Mouse (Mus musculus): ENCODE data around the gene Tnr. TPM values are rescaled to one million over a fixed set of nuclear protein-coding genes. Genes with fewer than 3 reads are reported as not detected.

The Tnr gene
- total and polyA plus RNA-seq, 3 experiments = not detected

DNA sequence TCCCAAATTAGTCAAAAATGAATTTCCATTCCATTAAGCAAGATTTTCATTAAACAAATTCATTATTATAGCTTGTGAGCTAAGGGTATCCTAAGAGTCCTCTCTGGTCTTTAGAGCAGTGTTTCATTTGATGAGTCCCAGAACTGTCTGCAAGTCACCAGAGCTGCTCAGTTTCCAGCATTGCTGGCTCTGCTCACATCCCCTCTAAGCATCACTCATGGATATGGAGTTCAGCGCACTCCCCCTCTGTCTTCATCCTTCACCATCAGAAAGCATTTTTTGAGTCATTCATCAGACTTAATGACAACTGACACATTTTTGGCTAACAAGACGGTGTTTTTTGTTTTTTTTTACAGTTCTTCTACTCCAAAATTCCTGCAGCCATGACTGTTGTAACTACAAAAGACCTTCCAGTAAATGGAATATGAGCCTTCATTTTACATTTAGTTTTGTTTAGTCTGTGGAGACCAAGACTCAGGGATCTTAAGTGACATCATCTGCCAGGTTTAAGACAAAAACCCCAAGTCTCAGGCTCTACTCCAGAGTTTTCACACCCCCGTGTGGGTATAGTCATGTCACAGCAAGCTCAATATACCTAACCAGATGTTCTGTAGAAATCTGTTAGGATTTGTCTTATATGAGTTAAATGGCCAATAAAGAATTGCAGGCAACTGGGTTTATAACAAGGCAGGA lies 338.4 kb downstream of the Tnr start:
- H3K4me3 ChIP-seq (replicated peaks in 1 of 3; ENCODE audit: low read depth in 2 of 3, low read length in 2 of 3, poor library complexity in 1 of 3) = no peak overlapping the region
- H3K9me3 ChIP-seq (replicated peaks; ENCODE audit: low read length) = peaks cover 2% of the 10 kb centered on the region
- DNase-seq (ENCODE audit: extremely low read depth) = no peak
- H3K9ac ChIP-seq (ENCODE audit: insufficient read depth, low read depth) = no peak overlapping the region
- no peaks in the 10 kb centered on the region for H3K4me1 ChIP-seq (ENCODE audit: control insufficient read depth in 1 of 2, insufficient read depth in 2 of 2)
- dilution Hi-C loops (cut with MboI; ENCODE audit: extremely low pct_ligation_motif_present, extremely low pct_unique_long_range_greater_than_20kb, low sequenced_read_pairs) (no loop called here), in situ Hi-C loops (cut with MboI; ENCODE audit: low pct_ligation_motif_present, low pct_unique_long_range_greater_than_20kb, low sequenced_read_pairs) (no loop called here)
- no peak overlapping the region for H3K27ac ChIP-seq (ENCODE audit: insufficient read depth, low read depth)
- no peak overlapping the region for H3K4me2 ChIP-seq (ENCODE audit: insufficient read depth, low read depth, poor library complexity, severe bottlenecking)
- TF ChIP-seq HCFC1 (IDR thresholded peaks at IDR 0.05; ENCODE audit: low read depth, low read length) = no peak
- TF ChIP-seq ZKSCAN1 (IDR thresholded peaks at IDR 0.05; ENCODE audit: borderline replicate concordance, low read depth, low read length) = no peak
- no peak for TF ChIP-seq SMC3 (IDR thresholded peaks at IDR 0.05; ENCODE audit: low read depth, low read length)
- no peak for TF ChIP-seq USF2 (conservative IDR thresholded peaks at IDR 0.05; ENCODE audit: low read depth, low read length)
- no peak for TF ChIP-seq NELFE (IDR thresholded peaks at IDR 0.05; ENCODE audit: low read depth, low read length)
- no peak for TF ChIP-seq KAT2A (IDR thresholded peaks at IDR 0.05; ENCODE audit: insufficient replicate concordance, low read length)
- no peak for TF ChIP-seq EP300 (IDR thresholded peaks at IDR 0.05; ENCODE audit: low read length)
- TF ChIP-seq UBTF (IDR thresholded peaks at IDR 0.05; ENCODE audit: low read depth, low read length) = no peak
- TF ChIP-seq TCF12 (IDR thresholded peaks at IDR 0.05; ENCODE audit: low read depth, low read length) = no peak
- TF ChIP-seq CHD1 (IDR thresholded peaks at IDR 0.05; ENCODE audit: low read depth, low read length) = no peak
- TF ChIP-seq SIN3A (IDR thresholded peaks at IDR 0.05; ENCODE audit: low read length) = no peak
- TF ChIP-seq BHLHE40 (IDR thresholded peaks at IDR 0.05; ENCODE audit: low read depth, low read length) = no peak
- no peak for TF ChIP-seq ZNF384 (IDR thresholded peaks at IDR 0.05; ENCODE audit: low read depth, low read length)
- no peaks in the 10 kb centered on the region for H3K36me3 ChIP-seq (replicated peaks in 1 of 2; ENCODE audit: control insufficient read depth in 1 of 2, insufficient read depth in 1 of 2, low read length in 1 of 2)
- H3K79me2 ChIP-seq (replicated peaks; ENCODE audit: control insufficient read depth, extremely low read depth, insufficient read depth, poor library complexity, severe bottlenecking) = no peaks in the 10 kb centered on the region
- peaks cover 12% of the 10 kb centered on the region for H3K27me3 ChIP-seq (replicated peaks)

DNA sequence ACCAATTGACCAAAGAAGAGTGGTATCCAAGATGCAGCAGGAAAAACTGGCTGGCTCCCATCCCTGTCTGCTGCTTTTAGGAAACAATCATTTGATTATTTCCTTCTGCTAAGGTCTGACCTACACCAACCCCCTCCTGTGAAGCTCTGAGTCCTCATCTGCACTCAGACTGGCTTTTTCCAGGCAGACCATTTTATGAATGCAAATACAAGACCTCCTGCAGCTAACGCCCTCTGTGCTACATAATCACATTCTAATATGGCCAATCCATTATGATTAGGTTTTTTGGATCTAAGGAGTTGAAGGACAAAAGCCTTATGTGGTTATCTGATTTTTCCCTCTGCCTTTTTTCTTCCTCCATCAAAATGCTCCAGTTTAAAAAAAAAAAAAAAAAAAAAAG lies 342.1 kb downstream of the Tnr start:
- Histone ChIP-seq H3K9me3 (replicated peaks; ENCODE audit: low read length) (peaks cover 2% of the 10 kb centered on the region), H3K4me1 (ENCODE audit: control insufficient read depth in 1 of 2, insufficient read depth in 2 of 2) (no peaks in the 10 kb centered on the region), H3K27ac (ENCODE audit: insufficient read depth, low read depth) (no peak overlapping the region), H3K4me2 (ENCODE audit: insufficient read depth, low read depth, poor library complexity, severe bottlenecking) (no peak overlapping the region), H3K79me2 (replicated peaks; ENCODE audit: control insufficient read depth, extremely low read depth, insufficient read depth, poor library complexity, severe bottlenecking) (no peaks in the 10 kb centered on the region), H3K9ac (ENCODE audit: insufficient read depth, low read depth) (no peak overlapping the region), H3K27me3 (replicated peaks) (peaks cover 27% of the 10 kb centered on the region), H3K36me3 (replicated peaks in 1 of 2; ENCODE audit: control insufficient read depth in 1 of 2, insufficient read depth in 1 of 2, low read length in 1 of 2) (no peaks in the 10 kb centered on the region), H3K4me3 (replicated peaks in 1 of 3; ENCODE audit: low read depth in 2 of 3, low read length in 2 of 3, poor library complexity in 1 of 3) (no peak overlapping the region)
- dilution Hi-C loops (cut with MboI; ENCODE audit: extremely low pct_ligation_motif_present, extremely low pct_unique_long_range_greater_than_20kb, low sequenced_read_pairs) = no loop called here
- in situ Hi-C loops (cut with MboI; ENCODE audit: low pct_ligation_motif_present, low pct_unique_long_range_greater_than_20kb, low sequenced_read_pairs) = no loop called here
- TF ChIP-seq HCFC1 (IDR thresholded peaks at IDR 0.05; ENCODE audit: low read depth, low read length) (no peak), USF1 (IDR thresholded peaks at IDR 0.05; ENCODE audit: low read depth, low read length) (no peak), MXI1 (IDR thresholded peaks at IDR 0.05; ENCODE audit: low read depth, low read length) (no peak), ZC3H11A (IDR thresholded peaks at IDR 0.05; ENCODE audit: low read depth, low read length) (no peak), NELFE (IDR thresholded peaks at IDR 0.05; ENCODE audit: low read depth, low read length) (no peak), SMC3 (IDR thresholded peaks at IDR 0.05; ENCODE audit: low read depth, low read length) (no peak), E2F4 (IDR thresholded peaks at IDR 0.05; ENCODE audit: insufficient replicate concordance, low read depth, low read length) (no peak), MAX (IDR thresholded peaks at IDR 0.05; ENCODE audit: low read length) (no peak), MAFK (IDR thresholded peaks at IDR 0.05; ENCODE audit: insufficient replicate concordance, low read length) (no peak), GABPA (IDR thresholded peaks at IDR 0.05; ENCODE audit: insufficient replicate concordance, low read depth, low read length) (no peak), BHLHE40 (IDR thresholded peaks at IDR 0.05; ENCODE audit: low read depth, low read length) (no peak), ETS1 (conservative IDR thresholded peaks at IDR 0.05; ENCODE audit: low read depth, low read length) (no peak), CTCF (conservative IDR thresholded peaks at IDR 0.05 in 1 of 2, IDR thresholded peaks at IDR 0.05 in 1 of 2; ENCODE audit: low read depth in 2 of 2, low read length in 2 of 2) (no peak), SIN3A (IDR thresholded peaks at IDR 0.05; ENCODE audit: low read length) (no peak), MYC (IDR thresholded peaks at IDR 0.05; ENCODE audit: low read depth, low read length) (no peak), RCOR1 (conservative IDR thresholded peaks at IDR 0.05; ENCODE audit: low read depth, low read length) (no peak)
- DNase-seq (ENCODE audit: extremely low read depth) = no peak

All from CH12.LX (cell line).